Mouse (Mus musculus): ENCODE results near the gene Zdhhc16. TPM values are rescaled to one million over a fixed set of nuclear protein-coding genes. Genes with fewer than 3 reads are reported as not detected.

Gene Zdhhc16
- polyA plus RNA-seq, 1 experiment from 2014 or later = 70.0 TPM

DNA sequence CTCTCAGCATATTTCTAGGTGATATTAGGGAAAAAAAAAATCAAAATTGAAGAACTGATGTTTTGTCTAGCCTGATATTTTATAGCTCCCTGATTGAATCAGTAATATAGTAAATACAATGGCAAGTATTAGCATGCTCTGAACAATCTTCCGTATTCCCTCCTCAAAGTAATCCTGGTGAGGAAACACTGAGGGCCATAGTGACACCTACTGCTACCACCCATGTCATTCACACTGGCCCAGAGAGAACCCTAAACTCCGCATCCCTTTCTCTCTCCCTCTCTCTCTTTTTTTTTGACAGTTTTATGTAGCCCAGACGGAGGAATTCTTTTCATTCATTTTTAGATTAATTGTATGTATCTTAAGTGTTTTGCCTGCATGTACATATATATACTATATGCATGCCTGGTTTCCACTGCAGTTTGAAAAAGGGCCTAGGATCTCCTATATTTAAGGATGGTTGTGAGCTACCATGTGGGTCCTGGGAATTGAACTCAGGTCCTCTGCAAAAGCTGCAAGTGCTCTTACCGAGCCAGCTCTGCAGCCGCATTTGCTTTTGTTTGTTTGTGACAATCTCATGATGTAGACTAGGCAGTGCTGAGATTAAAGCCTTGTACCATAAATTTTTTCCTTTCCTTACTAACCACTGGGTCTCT, 12.7 kb upstream of the Zdhhc16 start:
- Histone ChIP-seq H3K4me1 (replicated peaks; ENCODE audit: insufficient read depth, low read length) (no peaks in the 10 kb centered on the region), H3K9me3 (replicated peaks; ENCODE audit: low read length) (no peaks in the 10 kb centered on the region), H3K4me2 (ENCODE audit: low read length) (no peak overlapping the region), H3K4me3 (replicated peaks; ENCODE audit: low read depth, low read length) (no peak overlapping the region), H3K36me3 (ENCODE audit: insufficient read depth, low read length) (peaks cover 34% of the 10 kb centered on the region), H3K9ac (ENCODE audit: low read depth, low read length) (no peak overlapping the region), H3K27ac (no peak overlapping the region), H3K27me3 (ENCODE audit: insufficient read depth, low read length) (no peaks in the 10 kb centered on the region)
- ATAC-seq (replicated peaks; ENCODE audit: low FRiP score, low read depth) = no peak
- DNase-seq (ENCODE audit: low spot score) = no peak
- 72% methylated on average over 5 of the region's 5 CpGs for WGBS
- TF ChIP-seq CTCF (IDR thresholded peaks at IDR 0.05; ENCODE audit: low read depth) = no peak

DNA sequence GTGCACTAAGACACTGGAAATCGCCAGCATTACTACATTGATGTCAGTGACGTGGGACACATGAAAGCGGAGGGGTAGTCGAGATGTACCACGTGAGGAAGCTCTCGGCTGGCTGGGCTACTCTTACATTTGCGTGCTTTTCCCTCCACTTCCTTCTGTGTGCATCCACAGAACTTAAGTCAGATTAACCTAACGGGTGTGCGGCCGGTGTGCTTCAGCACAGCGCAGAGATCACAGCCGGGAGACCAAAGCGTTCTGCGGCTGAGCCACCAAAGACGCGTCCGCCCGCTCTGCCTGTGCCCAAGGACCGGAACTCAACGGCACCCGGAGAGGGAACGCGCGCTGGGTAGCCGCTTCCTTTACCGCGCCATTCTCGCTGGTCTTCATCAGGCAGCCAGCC, 594 bp upstream of the Zdhhc16 start:
- ATAC-seq (replicated peaks; ENCODE audit: low FRiP score, low read depth) (peak; percentile 19; the same call in 1 of the 2 replicates), DNase-seq (ENCODE audit: low spot score) (peak; percentile 14)
- 0 out of 2 replicates have a peak, but pooled peaks cover 5% of the 10 kb centered on the region for H3K36me3 ChIP-seq (ENCODE audit: insufficient read depth, low read length)
- peaks cover 4% of the 10 kb centered on the region for H3K4me1 ChIP-seq (replicated peaks; ENCODE audit: insufficient read depth, low read length)
- H3K9me3 ChIP-seq (replicated peaks; ENCODE audit: low read length) = no peaks in the 10 kb centered on the region
- H3K4me3 ChIP-seq (replicated peaks; ENCODE audit: low read depth, low read length) = peak overlapping the region; percentile 64
- no peaks in the 10 kb centered on the region for H3K27me3 ChIP-seq (ENCODE audit: insufficient read depth, low read length)
- peak overlapping the region; percentile 61 for H3K4me2 ChIP-seq (ENCODE audit: low read length)
- H3K9ac ChIP-seq (ENCODE audit: low read depth, low read length) = peak overlapping the region; percentile 57
- under 1% methylated on average over 28 of the region's 28 CpGs for WGBS
- 0 out of 2 replicates have a peak overlapping the region, but pooled peaks have one; percentile 1 for H3K27ac ChIP-seq
- TF ChIP-seq CTCF (IDR thresholded peaks at IDR 0.05; ENCODE audit: low read depth) = no peak

DNA sequence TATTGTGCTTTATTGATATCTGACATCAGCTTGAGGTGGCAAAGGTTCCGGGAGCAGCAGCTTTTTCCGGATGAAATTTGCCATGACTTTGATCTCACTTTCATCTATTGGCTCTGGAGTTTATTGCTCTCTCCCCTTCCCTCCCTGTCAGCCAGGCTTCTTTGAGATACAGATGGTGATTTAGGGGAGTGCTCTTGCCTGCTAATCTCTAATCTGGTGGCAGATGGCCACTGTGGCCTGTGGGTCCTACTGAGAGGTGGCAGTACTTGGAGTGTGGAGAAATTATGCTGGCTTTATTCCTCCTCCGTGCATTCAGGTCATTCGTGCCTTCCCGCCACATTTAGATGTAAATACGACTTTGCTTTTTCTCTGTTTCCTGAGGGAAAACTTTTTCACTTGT, 844 bp downstream of the Zdhhc16 start:
- Histone ChIP-seq H3K9me3 (replicated peaks; ENCODE audit: low read length) (no peaks in the 10 kb centered on the region), H3K27me3 (ENCODE audit: insufficient read depth, low read length) (no peaks in the 10 kb centered on the region), H3K4me3 (replicated peaks; ENCODE audit: low read depth, low read length) (peak overlapping the region; percentile 64), H3K36me3 (ENCODE audit: insufficient read depth, low read length) (peaks cover 15% of the 10 kb centered on the region; the same call in 1 of the 2 replicates), H3K4me1 (replicated peaks; ENCODE audit: insufficient read depth, low read length) (peaks cover 4% of the 10 kb centered on the region), H3K4me2 (ENCODE audit: low read length) (peak overlapping the region; percentile 65), H3K9ac (ENCODE audit: low read depth, low read length) (peak overlapping the region; percentile 75), H3K27ac (no peak overlapping the region)
- 11% methylated on average over 6 of the region's 6 CpGs for WGBS
- DNase-seq (ENCODE audit: low spot score) (no peak), ATAC-seq (replicated peaks; ENCODE audit: low FRiP score, low read depth) (no peak)
- TF ChIP-seq CTCF (IDR thresholded peaks at IDR 0.05; ENCODE audit: low read depth) = no peak

DNA sequence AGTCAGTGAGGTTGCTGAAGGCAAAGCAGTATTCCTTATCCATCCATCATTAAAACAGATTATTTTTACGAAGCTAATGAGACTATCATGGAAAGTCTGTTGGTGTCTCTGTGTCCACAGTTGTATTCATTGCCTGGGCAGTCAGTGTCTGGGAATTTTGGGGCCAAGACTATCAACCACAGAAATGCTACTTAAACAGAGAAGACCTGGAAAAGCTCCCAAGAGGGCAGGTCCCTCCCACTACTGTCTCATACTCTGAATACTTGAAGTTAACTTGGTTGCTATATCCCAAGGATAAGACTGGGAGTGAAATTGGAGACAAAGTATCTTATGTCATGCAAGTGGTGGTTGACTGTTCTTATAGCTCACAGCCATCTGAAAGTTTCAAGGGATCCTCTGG, 2.6 kb downstream of the Zdhhc16 start:
- ATAC-seq (replicated peaks; ENCODE audit: low FRiP score, low read depth) (no peak), DNase-seq (ENCODE audit: low spot score) (no peak)
- H3K9ac ChIP-seq (ENCODE audit: low read depth, low read length) = no peak overlapping the region
- no peak overlapping the region for H3K27ac ChIP-seq
- H3K27me3 ChIP-seq (ENCODE audit: insufficient read depth, low read length) = no peaks in the 10 kb centered on the region
- H3K36me3 ChIP-seq (ENCODE audit: insufficient read depth, low read length) = peaks cover 27% of the 10 kb centered on the region
- WGBS = 95% methylated on average over 1 of the region's 1 CpGs
- no peak overlapping the region for H3K4me3 ChIP-seq (replicated peaks; ENCODE audit: low read depth, low read length)
- no peak for TF ChIP-seq CTCF (IDR thresholded peaks at IDR 0.05; ENCODE audit: low read depth)
- H3K9me3 ChIP-seq (replicated peaks; ENCODE audit: low read length) = no peaks in the 10 kb centered on the region
- H3K4me2 ChIP-seq (ENCODE audit: low read length) = no peak overlapping the region
- H3K4me1 ChIP-seq (replicated peaks; ENCODE audit: insufficient read depth, low read length) = peaks cover 4% of the 10 kb centered on the region

DNA sequence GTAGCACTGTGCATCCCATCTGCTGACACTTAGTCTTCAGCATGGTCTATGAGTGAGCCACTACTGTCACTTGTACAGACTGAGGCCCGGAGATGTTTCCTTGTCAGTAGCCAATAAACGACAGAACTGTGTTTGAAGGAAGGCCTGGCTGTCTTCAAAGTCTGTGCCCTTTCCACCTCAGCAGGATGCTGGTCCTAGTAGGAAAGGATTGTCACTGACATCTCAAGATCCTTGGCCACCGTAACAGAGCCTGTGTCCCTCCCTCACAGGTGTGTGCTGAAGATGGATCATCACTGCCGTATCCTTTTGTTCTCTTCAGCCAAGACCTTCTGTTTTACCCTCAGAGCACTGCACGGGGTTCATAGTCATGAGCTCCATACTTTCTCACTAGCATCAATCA, 5.3 kb downstream of the Zdhhc16 start:
- H3K4me1 ChIP-seq (replicated peaks; ENCODE audit: insufficient read depth, low read length) = peaks cover 4% of the 10 kb centered on the region
- H3K4me2 ChIP-seq (ENCODE audit: low read length) = no peak overlapping the region
- ATAC-seq (replicated peaks; ENCODE audit: low FRiP score, low read depth) (no peak), DNase-seq (ENCODE audit: low spot score) (no peak)
- no peak overlapping the region for H3K27ac ChIP-seq
- TF ChIP-seq CTCF (IDR thresholded peaks at IDR 0.05; ENCODE audit: low read depth) = no peak
- no peak overlapping the region for H3K4me3 ChIP-seq (replicated peaks; ENCODE audit: low read depth, low read length)
- H3K36me3 ChIP-seq (ENCODE audit: insufficient read depth, low read length) = peaks cover 50% of the 10 kb centered on the region
- H3K9ac ChIP-seq (ENCODE audit: low read depth, low read length) = no peak overlapping the region
- H3K27me3 ChIP-seq (ENCODE audit: insufficient read depth, low read length) = no peaks in the 10 kb centered on the region
- WGBS = 88% methylated on average over 5 of the region's 5 CpGs
- H3K9me3 ChIP-seq (replicated peaks; ENCODE audit: low read length) = no peaks in the 10 kb centered on the region

DNA sequence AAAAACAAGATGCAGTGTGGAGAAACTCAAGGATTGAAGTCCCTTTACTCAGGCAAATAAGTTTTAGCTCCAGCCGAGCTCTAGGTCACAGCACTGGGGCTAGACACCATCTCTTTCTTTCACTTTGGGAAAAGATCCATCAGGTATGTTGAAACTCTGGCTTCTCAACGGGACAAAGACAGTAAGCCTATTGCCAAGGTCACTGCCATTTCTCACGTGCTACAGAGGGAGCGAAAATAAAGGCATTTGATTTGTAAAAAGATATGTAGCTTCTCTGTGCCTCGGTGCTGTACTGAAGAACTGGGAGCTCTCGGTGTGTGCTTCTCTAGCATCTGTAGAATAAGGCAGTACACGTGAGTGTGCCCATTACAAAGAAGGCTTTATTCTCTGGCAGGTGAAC, 10.6 kb downstream of the Zdhhc16 start:
- WGBS = 87% methylated on average over 7 of the region's 7 CpGs
- peaks cover 78% of the 10 kb centered on the region for H3K36me3 ChIP-seq (ENCODE audit: insufficient read depth, low read length)
- H3K4me1 ChIP-seq (replicated peaks; ENCODE audit: insufficient read depth, low read length) = no peaks in the 10 kb centered on the region
- DNase-seq (ENCODE audit: low spot score) = no peak
- no peak overlapping the region for H3K27ac ChIP-seq
- H3K9me3 ChIP-seq (replicated peaks; ENCODE audit: low read length) = no peaks in the 10 kb centered on the region
- no peak overlapping the region for H3K4me3 ChIP-seq (replicated peaks; ENCODE audit: low read depth, low read length)
- no peak for ATAC-seq (replicated peaks; ENCODE audit: low FRiP score, low read depth)
- no peak overlapping the region for H3K4me2 ChIP-seq (ENCODE audit: low read length)
- H3K27me3 ChIP-seq (ENCODE audit: insufficient read depth, low read length) = no peaks in the 10 kb centered on the region
- H3K9ac ChIP-seq (ENCODE audit: low read depth, low read length) = no peak overlapping the region
- TF ChIP-seq CTCF (IDR thresholded peaks at IDR 0.05; ENCODE audit: low read depth) = no peak

DNA sequence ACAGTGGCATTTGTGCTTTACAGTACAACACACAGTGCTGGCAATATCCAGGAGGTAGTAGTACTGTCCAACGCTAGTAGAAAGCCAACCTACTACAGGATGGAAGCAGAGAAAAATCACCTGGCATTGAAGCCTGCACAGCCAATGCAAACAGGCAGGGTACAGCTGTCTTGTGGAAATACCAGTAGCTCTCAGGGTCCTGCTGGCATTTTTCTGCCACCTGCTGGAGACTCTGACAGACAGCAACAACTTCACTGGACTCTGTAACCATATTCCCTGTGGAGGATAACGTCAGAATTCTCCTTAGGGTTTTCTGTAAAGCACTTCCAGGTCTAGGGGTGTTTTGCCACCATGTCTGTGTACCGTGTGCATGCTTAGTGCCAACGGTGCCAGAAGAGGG, 19.0 kb downstream of the Zdhhc16 start:
- DNase-seq (ENCODE audit: low spot score) (peak; percentile 33), ATAC-seq (replicated peaks; ENCODE audit: low FRiP score, low read depth) (no peak)
- no peaks in the 10 kb centered on the region for H3K9me3 ChIP-seq (replicated peaks; ENCODE audit: low read length)
- H3K27ac ChIP-seq = no peak overlapping the region
- no peak overlapping the region for H3K9ac ChIP-seq (ENCODE audit: low read depth, low read length)
- H3K27me3 ChIP-seq (ENCODE audit: insufficient read depth, low read length) = no peaks in the 10 kb centered on the region
- WGBS = 80% methylated on average over 4 of the region's 4 CpGs
- peak; percentile 70 for TF ChIP-seq CTCF (IDR thresholded peaks at IDR 0.05; ENCODE audit: low read depth)
- no peaks in the 10 kb centered on the region for H3K4me1 ChIP-seq (replicated peaks; ENCODE audit: insufficient read depth, low read length)
- no peak overlapping the region for H3K4me2 ChIP-seq (ENCODE audit: low read length)
- peaks cover 78% of the 10 kb centered on the region for H3K36me3 ChIP-seq (ENCODE audit: insufficient read depth, low read length)
- no peak overlapping the region for H3K4me3 ChIP-seq (replicated peaks; ENCODE audit: low read depth, low read length)
